In the genomic region with DNA sequence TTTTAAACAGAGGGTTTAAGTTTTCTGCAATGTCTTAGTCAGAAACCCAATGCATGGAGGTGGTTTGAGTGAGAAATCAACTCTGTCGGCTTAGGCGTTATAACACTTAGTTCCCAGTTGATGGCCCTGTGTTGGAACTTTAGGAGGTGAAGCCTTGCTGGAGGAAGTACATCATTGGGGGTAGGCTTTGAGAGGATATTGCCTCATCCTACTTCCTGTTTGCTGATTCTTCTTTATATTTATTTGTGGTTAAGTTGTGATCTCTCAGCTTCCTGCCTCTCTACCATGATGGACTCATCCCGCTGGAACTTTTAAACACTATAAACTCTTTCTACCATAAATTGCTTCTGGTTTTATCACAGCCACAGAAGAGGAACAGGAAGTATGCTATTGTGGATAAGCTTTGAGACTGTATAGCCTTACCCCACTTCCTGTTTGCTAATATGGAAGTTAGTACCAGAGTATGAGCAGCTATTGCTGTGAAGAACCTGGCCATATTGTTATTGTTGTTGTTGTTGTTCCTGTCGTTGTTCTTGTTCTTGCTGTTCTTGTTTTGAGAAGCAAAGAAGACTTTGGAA, we compare ENCODE assay signal across 20 mouse cellular contexts. TPM values are rescaled to one million over a fixed set of nuclear protein-coding genes. Genes with fewer than 3 reads are reported as not detected.
DNase-seq lines count a peak whose midpoint lies in the region; ATAC-seq and TF ChIP-seq lines count a peak whose summit lies in the region.
"Had no signal": no experiment of that assay in that cellular context is flagged by ENCODE, and none has a peak within 500 bp of the region (broad histone marks: within the 10 kb centered on the region; RNA-seq: fewer than 3 reads in every experiment).

No protein-coding gene starts in this region.

- ATAC-seq in G1E (ENCODE audit: extremely low read depth, insufficient number of reproducible peaks, low FRiP score, poor library complexity, severe bottlenecking): 0 out of 2 replicates have a peak, but pooled peaks have one; percentile 15
- 0 out of 2 replicates have a peak, but pooled peaks have one; percentile 53 for ATAC-seq in monocyte, adult 5-6 weeks (replicated peaks; ENCODE audit: insufficient number of reproducible peaks, low FRiP score, low TSS enrichment, poor library complexity, severe bottlenecking)
- ATAC-seq: forebrain, embryonic 16.5 days had no signal

- no peaks in the 10 kb centered on the region for H3K36me3 ChIP-seq in G1E (replicated peaks)
- H3K36me3 ChIP-seq in hindbrain, embryonic 10.5 days: no peaks in the 10 kb centered on the region
- H3K36me3 ChIP-seq: embryonic facial prominence, embryonic 15.5 days; forebrain, embryonic 12.5 days; heart, embryonic 13.5 days; hindbrain, embryonic 15.5 days had no signal

- no peak overlapping the region for H3K4me3 ChIP-seq in G1E (ENCODE audit: low read depth, low read length)
- no peak overlapping the region for H3K4me3 ChIP-seq in bone marrow macrophage, adult 2 months (ENCODE audit: insufficient read depth, low read length)
- H3K4me3 ChIP-seq in hindbrain, embryonic 10.5 days: no peak overlapping the region
- H3K4me3 ChIP-seq: embryonic facial prominence, embryonic 15.5 days; forebrain, embryonic 12.5 days; heart, embryonic 13.5 days; hindbrain, embryonic 15.5 days had no signal

- no peak for TF ChIP-seq POLR2A in bone marrow macrophage, adult 2 months (IDR thresholded peaks at IDR 0.05; ENCODE audit: borderline replicate concordance, low read depth, low read length)

- intact Hi-C loops in heart, postnatal 25 days (cut with DNase I): no loop called here

- peaks cover 19% of the 10 kb centered on the region for H3K27me3 ChIP-seq in G1E (ENCODE audit: insufficient read depth, low read length)
- H3K27me3 ChIP-seq in hindbrain, embryonic 10.5 days (ENCODE audit: insufficient read depth, poor library complexity, severe bottlenecking): peaks cover 6% of the 10 kb centered on the region
- H3K27me3 ChIP-seq: CH12.LX; embryonic facial prominence, embryonic 15.5 days had no signal

- no peak for TF ChIP-seq CTCF in G1E (IDR thresholded peaks at IDR 0.05; ENCODE audit: low read depth, low read length)
- no peak for TF ChIP-seq CTCF in bone marrow macrophage, adult 2 months (IDR thresholded peaks at IDR 0.05; ENCODE audit: low read depth, low read length)

- peaks cover 2% of the 10 kb centered on the region for H3K9me3 ChIP-seq in G1E (replicated peaks)
- H3K9me3 ChIP-seq in hindbrain, embryonic 10.5 days: no peaks in the 10 kb centered on the region
- H3K9me3 ChIP-seq: embryonic facial prominence, embryonic 15.5 days; forebrain, embryonic 12.5 days; heart, embryonic 13.5 days; hindbrain, embryonic 15.5 days had no signal

- H3K4me1 ChIP-seq in G1E (ENCODE audit: insufficient read depth, low read depth, low read length): peaks cover 3% of the 10 kb centered on the region; the same call in 1 of the 2 replicates
- H3K4me1 ChIP-seq in bone marrow macrophage, adult 2 months (ENCODE audit: control insufficient read depth, insufficient read depth, low read length): no peaks in the 10 kb centered on the region
- no peaks in the 10 kb centered on the region for H3K4me1 ChIP-seq in hindbrain, embryonic 10.5 days (replicated peaks)
- H3K4me1 ChIP-seq: embryonic facial prominence, embryonic 15.5 days; forebrain, embryonic 12.5 days; heart, embryonic 13.5 days; hindbrain, embryonic 15.5 days had no signal

- 91% methylated on average over 4 of the region's 4 CpGs for WGBS in hindbrain, embryonic 10.5 days

- DNase-seq in G1E (ENCODE audit: low spot score): no peak
- DNase-seq in induced T-regulatory cell, adult 2 months (ENCODE audit: low read depth): peak; percentile 1
- DNase-seq in B cell, adult 2 months: no peak
- DNase-seq in heart, postnatal 25 days (ENCODE audit: low spot score): no peak
- no peak for DNase-seq in hindbrain, embryonic 10.5 days (ENCODE audit: low spot score)
- DNase-seq in adrenal gland, adult 2 months: no peak
- DNase-seq: adrenal gland, postnatal 14 days; cerebellum, adult 18-20 months; cerebellum, postnatal 10 days; embryo, embryonic 11 days; gastrocnemius, postnatal 10 days; kidney, adult 11 months had no signal

- peak overlapping the region; percentile 3; the same call in 1 of the 2 replicates for H3K27ac ChIP-seq in bone marrow macrophage, adult 2 months (ENCODE audit: insufficient read depth, low read depth, low read length)
- H3K27ac ChIP-seq in hindbrain, embryonic 10.5 days: no peak overlapping the region
- H3K27ac ChIP-seq: embryonic facial prominence, embryonic 15.5 days; forebrain, embryonic 12.5 days; heart, embryonic 13.5 days; hindbrain, embryonic 15.5 days had no signal

RNA-seq across cellular contexts. Expression of gene Mylk, which starts 6.3 kb away (rescaled TPM):
- total RNA-seq in G1E (2014; fragmentation: Nextera tagmentation): not detected in 2 replicates
- total RNA-seq in G1E (2017): 0.05 and 0.06 TPM in 2 replicates
- polyA plus RNA-seq in G1E (2012): 0.06 TPM in 1 of 2 replicates, not detected in the other
- 1.0 and 1.3 TPM in 2 replicates for polyA plus RNA-seq in bone marrow macrophage, adult 2 months (2012; ENCODE audit: insufficient read depth, insufficient read length, missing spikeins)
- total RNA-seq in monocyte, adult 5-6 weeks (2017): 4.7 to 28.2 TPM (median 5.3 TPM) in 3 replicates
- total RNA-seq in heart, postnatal 25 days (2021): 10 to 100 TPM; 29.2 to 42.1 TPM
- polyA plus RNA-seq in hindbrain, embryonic 10.5 days (2016; fragmentation: Nextera tagmentation; extraction: Ambion mirVana): 5.7 and 6.7 TPM in 2 replicates
- total RNA-seq in adrenal gland, adult 2 months (2021): 10 to 100 TPM; 53.7 to 58.8 TPM
- 20.0 and 21.1 TPM in 2 replicates for polyA plus RNA-seq in adrenal gland, adult 2 months (2012; rRNA removed)

RNA-seq across cellular contexts. Expression of gene Ccdc14, which starts 48.3 kb away (rescaled TPM):
- total RNA-seq in G1E (2014; fragmentation: Nextera tagmentation) (25.6 and 30.1 TPM in 2 replicates), G1E (2017) (26.7 and 27.4 TPM in 2 replicates)
- 0.89 and 1.3 TPM in 2 replicates for polyA plus RNA-seq in G1E (2012)
- 4.0 and 4.3 TPM in 2 replicates for polyA plus RNA-seq in bone marrow macrophage, adult 2 months (2012; ENCODE audit: insufficient read depth, insufficient read length, missing spikeins)
- 1.3 to 3.9 TPM (median 3.4 TPM) in 3 replicates for total RNA-seq in monocyte, adult 5-6 weeks (2017)
- total RNA-seq in heart, postnatal 25 days (2021): 1 to 10 TPM; 1.9 to 2.6 TPM
- 8.1 and 9.5 TPM in 2 replicates for polyA plus RNA-seq in hindbrain, embryonic 10.5 days (2016; fragmentation: Nextera tagmentation; extraction: Ambion mirVana)
- total RNA-seq in adrenal gland, adult 2 months (2021): 1 to 10 TPM; 1.4 to 3.0 TPM
- polyA plus RNA-seq in adrenal gland, adult 2 months (2012; rRNA removed): 0.49 and 0.52 TPM in 2 replicates
